14 mouse cellular contexts compared by ENCODE assay signal in genomic region chr8:111261981-111262381, GRCm38 (mm10). TPM values are rescaled to one million over a fixed set of nuclear protein-coding genes. Genes with fewer than 3 reads are reported as not detected.
DNase-seq lines count a peak whose midpoint lies in the region; ATAC-seq and TF ChIP-seq lines count a peak whose summit lies in the region.
"Had no signal": no experiment of that assay in that cellular context is flagged by ENCODE, and none has a peak within 500 bp of the region (broad histone marks: within the 10 kb centered on the region; RNA-seq: fewer than 3 reads in every experiment).

No protein-coding gene starts in this region.

- H3K9ac ChIP-seq in heart, embryonic 16.5 days (ENCODE audit: low read length): no peak overlapping the region
- no peak overlapping the region for H3K9ac ChIP-seq in lung, postnatal 0 days (replicated peaks; ENCODE audit: low read depth)
- H3K9ac ChIP-seq: liver, embryonic 15.5 days; midbrain, embryonic 12.5 days had no signal

- no peak for TF ChIP-seq EP300 in lung, postnatal 0 days (IDR thresholded peaks at IDR 0.05)

- no peaks in the 10 kb centered on the region for H3K36me3 ChIP-seq in heart, embryonic 16.5 days (ENCODE audit: control insufficient read depth, insufficient read depth)
- H3K36me3 ChIP-seq in lung, postnatal 0 days (ENCODE audit: insufficient read depth, low read length): no peaks in the 10 kb centered on the region
- H3K36me3 ChIP-seq: forebrain, embryonic 10.5 days; liver, embryonic 15.5 days; midbrain, embryonic 12.5 days had no signal

- no peak for TF ChIP-seq CTCF in lung, postnatal 0 days (IDR thresholded peaks at IDR 0.05)

- peaks cover 24% of the 10 kb centered on the region for H3K4me1 ChIP-seq in heart, embryonic 16.5 days (ENCODE audit: control insufficient read depth, insufficient read depth, low read length)
- H3K4me1 ChIP-seq in lung, postnatal 0 days (ENCODE audit: insufficient read depth, low read depth, low read length): no peaks in the 10 kb centered on the region

- peak; percentile 33 to 37 for DNase-seq in cerebellum, postnatal 14 days
- DNase-seq in retina, postnatal 1 day: peak; percentile 48
- DNase-seq in retina, embryonic 14.5 days (ENCODE audit: low spot score): no peak
- no peak for DNase-seq in Muller cell, postnatal 12 days (ENCODE audit: inconsistent ontology term)
- DNase-seq in thymus, adult 18-20 months: no peak
- DNase-seq in lung, postnatal 0 days (ENCODE audit: low spot score): no peak
- DNase-seq: B cell, adult 2 months; embryo, embryonic 11 days; kidney, adult 18-20 months had no signal

- no peaks in the 10 kb centered on the region for H3K27me3 ChIP-seq in heart, embryonic 16.5 days (ENCODE audit: control insufficient read depth, insufficient read depth, low read length)
- no peaks in the 10 kb centered on the region for H3K27me3 ChIP-seq in lung, postnatal 0 days (replicated peaks; ENCODE audit: insufficient read depth, low read length)
- H3K27me3 ChIP-seq: midbrain, embryonic 12.5 days had no signal

- no peak for ATAC-seq in cerebellum, adult (ENCODE audit: insufficient number of reproducible peaks, low FRiP score, low TSS enrichment)
- ATAC-seq in heart, embryonic 16.5 days (replicated peaks; ENCODE audit: extremely low read depth, insufficient read depth, low FRiP score): no peak; the same call in 1 of the 2 replicates
- ATAC-seq in lung, postnatal 0 days: no peak

- peak overlapping the region; percentile 6 for H3K4me2 ChIP-seq in heart, embryonic 16.5 days (ENCODE audit: low read depth, low read length)
- H3K4me2 ChIP-seq in lung, postnatal 0 days (replicated peaks; ENCODE audit: low read depth, low read length): no peak overlapping the region
- H3K4me2 ChIP-seq: liver, embryonic 15.5 days; midbrain, embryonic 12.5 days had no signal

- WGBS in heart, embryonic 16.5 days: 25% methylated on average over 4 of the region's 4 CpGs
- 38% methylated on average over 4 of the region's 4 CpGs for WGBS in lung, postnatal 0 days

- H3K9me3 ChIP-seq in heart, embryonic 16.5 days (replicated peaks; ENCODE audit: control insufficient read depth, low read length): peaks cover 5% of the 10 kb centered on the region; the same call in 1 of the 2 replicates
- no peaks in the 10 kb centered on the region for H3K9me3 ChIP-seq in lung, postnatal 0 days (ENCODE audit: low read length)
- H3K9me3 ChIP-seq: forebrain, embryonic 10.5 days; liver, embryonic 15.5 days; midbrain, embryonic 12.5 days had no signal

- H3K27ac ChIP-seq in heart, embryonic 16.5 days (ENCODE audit: low read length): peak overlapping the region; percentile 88
- no peak overlapping the region for H3K27ac ChIP-seq in lung, postnatal 0 days (ENCODE audit: low read length)
- H3K27ac ChIP-seq: forebrain, embryonic 10.5 days; liver, embryonic 15.5 days; midbrain, embryonic 12.5 days had no signal

- no peak overlapping the region for H3K4me3 ChIP-seq in heart, embryonic 16.5 days (ENCODE audit: low read length)
- H3K4me3 ChIP-seq in lung, postnatal 0 days (ENCODE audit: low read depth, low read length): no peak overlapping the region
- H3K4me3 ChIP-seq: forebrain, embryonic 10.5 days; liver, embryonic 15.5 days; midbrain, embryonic 12.5 days had no signal

RNA-seq across cellular contexts. Expression of gene Glg1, which starts 3.0 kb away (rescaled TPM):
- 55.7 and 58.6 TPM in 2 replicates for polyA plus RNA-seq in heart, embryonic 16.5 days (2015; fragmentation: Nextera tagmentation; extraction: Ambion mirVana)
- 41.6 and 50.5 TPM in 2 replicates for polyA plus RNA-seq in lung, postnatal 0 days (2015; fragmentation: Nextera tagmentation; extraction: Ambion mirVana)

RNA-seq across cellular contexts. Expression of gene Rfwd3, which starts 38.0 kb away (rescaled TPM):
- 38.5 and 39.8 TPM in 2 replicates for polyA plus RNA-seq in heart, embryonic 16.5 days (2015; fragmentation: Nextera tagmentation; extraction: Ambion mirVana)
- polyA plus RNA-seq in lung, postnatal 0 days (2015; fragmentation: Nextera tagmentation; extraction: Ambion mirVana): 10.5 and 13.4 TPM in 2 replicates

Comparison
In these comparisons a context has a peak if more than half of its experiments do, and no peak if none do; other contexts are left out.
1. DNase-seq: peak in cerebellum, postnatal 14 days (2 of 2) and retina, postnatal 1 day (single experiment); none in retina, embryonic 14.5 days (single experiment), Muller cell, postnatal 12 days (single experiment), thymus, adult 18-20 months (0 of 2) and lung, postnatal 0 days (single experiment).